Comparison of ENCODE assay signal across 8 mouse cellular contexts in genomic region chr1:132191093-132191785, GRCm38 (mm10). TPM values are rescaled to one million over a fixed set of nuclear protein-coding genes. Genes with fewer than 3 reads are reported as not detected.
DNase-seq lines count a peak whose midpoint lies in the region; ATAC-seq and TF ChIP-seq lines count a peak whose summit lies in the region.

Gene Lemd1, plus strand, starts transcription at chr1:132191431.
Gene AC124108.1, plus strand, starts transcription at chr1:132191457.

- H3K4me2 ChIP-seq in heart, embryonic 13.5 days, result peak within 1 kb of the TSS; percentile 97
- H3K4me2 ChIP-seq in embryonic facial prominence, embryonic 15.5 days (replicated peaks), result peak within 1 kb of the TSS; percentile 98
- H3K4me2 ChIP-seq in liver, embryonic 11.5 days, result peak within 1 kb of the TSS; percentile 86
- peak within 1 kb of the TSS; percentile 91 for H3K4me2 ChIP-seq in stomach, postnatal 0 days (replicated peaks; ENCODE audit: low read depth)

- TF ChIP-seq CTCF in E14TG2a.4 (conservative IDR thresholded peaks at IDR 0.05; ENCODE audit: low read length), result no peak
- no peak for TF ChIP-seq CTCF in stomach, postnatal 0 days (IDR thresholded peaks at IDR 0.05; ENCODE audit: low read depth)

- DNase-seq in heart, postnatal 25 days (ENCODE audit: low spot score), result no peak
- no peak for DNase-seq in liver, embryonic 11.5 days (ENCODE audit: low spot score)
- no peak for DNase-seq in stomach, postnatal 0 days (ENCODE audit: low spot score)
- no peak for DNase-seq in T-cell, adult 2 months (ENCODE audit: low spot score)
- no peak for DNase-seq in left cerebral cortex, adult 11 months (ENCODE audit: low spot score)

- peak within 1 kb of the TSS; percentile 65 for H3K4me3 ChIP-seq in heart, embryonic 13.5 days
- peak within 1 kb of the TSS; percentile 88 for H3K4me3 ChIP-seq in E14TG2a.4 (replicated peaks; ENCODE audit: low read length)
- peak within 1 kb of the TSS; percentile 55 for H3K4me3 ChIP-seq in embryonic facial prominence, embryonic 15.5 days (replicated peaks)
- peak within 1 kb of the TSS; percentile 58 for H3K4me3 ChIP-seq in liver, embryonic 11.5 days (ENCODE audit: low read depth, low read length)
- peak within 1 kb of the TSS; percentile 51 for H3K4me3 ChIP-seq in stomach, postnatal 0 days (ENCODE audit: low read depth, low read length)

- no peak for TF ChIP-seq EP300 in stomach, postnatal 0 days (optimal IDR thresholded peaks at IDR 0.05)

- peak within 1 kb of the TSS; percentile 75 for H3K9ac ChIP-seq in heart, embryonic 13.5 days
- peak within 1 kb of the TSS; percentile 41 for H3K9ac ChIP-seq in embryonic facial prominence, embryonic 15.5 days
- peak within 1 kb of the TSS; percentile 39 for H3K9ac ChIP-seq in liver, embryonic 11.5 days (ENCODE audit: low read depth, low read length)
- H3K9ac ChIP-seq in stomach, postnatal 0 days (ENCODE audit: low read length), result peak within 1 kb of the TSS; percentile 54

- peaks cover 38% of the 10 kb centered on the region for H3K4me1 ChIP-seq in heart, embryonic 13.5 days
- H3K4me1 ChIP-seq in E14TG2a.4 (replicated peaks; ENCODE audit: low read depth, low read length), result peaks cover 87% of the 10 kb centered on the region
- peaks cover 30% of the 10 kb centered on the region for H3K4me1 ChIP-seq in embryonic facial prominence, embryonic 15.5 days
- H3K4me1 ChIP-seq in liver, embryonic 11.5 days (replicated peaks; ENCODE audit: control insufficient read depth, insufficient read depth, low read length), result peaks cover 6% of the 10 kb centered on the region
- peaks cover 12% of the 10 kb centered on the region; the same call in 1 of the 2 replicates for H3K4me1 ChIP-seq in stomach, postnatal 0 days (replicated peaks; ENCODE audit: control insufficient read depth, insufficient read depth)

- H3K9me3 ChIP-seq in heart, embryonic 13.5 days, result no peaks in the 10 kb centered on the region
- no peaks in the 10 kb centered on the region for H3K9me3 ChIP-seq in E14TG2a.4 (ENCODE audit: low read length)
- no peaks in the 10 kb centered on the region for H3K9me3 ChIP-seq in embryonic facial prominence, embryonic 15.5 days (replicated peaks)
- no peaks in the 10 kb centered on the region for H3K9me3 ChIP-seq in liver, embryonic 11.5 days (ENCODE audit: control insufficient read depth, low read length)
- H3K9me3 ChIP-seq in stomach, postnatal 0 days (ENCODE audit: control insufficient read depth, low read length), result no peaks in the 10 kb centered on the region

- intact Hi-C loops in heart, postnatal 25 days (cut with DNase I), result no loop called here

- under 1% methylated on average over 34 of the region's 34 CpGs for WGBS in heart, embryonic 13.5 days
- WGBS in embryonic facial prominence, embryonic 15.5 days, result under 1% methylated on average over 34 of the region's 34 CpGs
- 1% methylated on average over 34 of the region's 34 CpGs for WGBS in liver, embryonic 11.5 days
- WGBS in stomach, postnatal 0 days, result 1% methylated on average over 32 of the region's 34 CpGs

- peaks cover 97% of the 10 kb centered on the region for H3K27me3 ChIP-seq in heart, embryonic 13.5 days (replicated peaks)
- peaks cover 69% of the 10 kb centered on the region for H3K27me3 ChIP-seq in E14TG2a.4 (ENCODE audit: insufficient read depth, low read length)
- H3K27me3 ChIP-seq in embryonic facial prominence, embryonic 15.5 days, result peaks cover 70% of the 10 kb centered on the region
- H3K27me3 ChIP-seq in liver, embryonic 11.5 days (replicated peaks; ENCODE audit: control insufficient read depth, insufficient read depth, low read length), result peaks cover 83% of the 10 kb centered on the region
- H3K27me3 ChIP-seq in stomach, postnatal 0 days (ENCODE audit: control insufficient read depth, insufficient read depth, low read length), result peaks cover 12% of the 10 kb centered on the region

- H3K36me3 ChIP-seq in heart, embryonic 13.5 days, result no peaks in the 10 kb centered on the region
- H3K36me3 ChIP-seq in E14TG2a.4 (ENCODE audit: insufficient read depth, low read length), result no peaks in the 10 kb centered on the region
- no peaks in the 10 kb centered on the region for H3K36me3 ChIP-seq in embryonic facial prominence, embryonic 15.5 days
- H3K36me3 ChIP-seq in liver, embryonic 11.5 days (ENCODE audit: control insufficient read depth, insufficient read depth, low read length), result no peaks in the 10 kb centered on the region
- H3K36me3 ChIP-seq in stomach, postnatal 0 days (ENCODE audit: control insufficient read depth, insufficient read depth, low read length), result no peaks in the 10 kb centered on the region

- H3K27ac ChIP-seq in heart, embryonic 13.5 days (replicated peaks), result no peak within 1 kb of the TSS
- no peak within 1 kb of the TSS for H3K27ac ChIP-seq in embryonic facial prominence, embryonic 15.5 days (replicated peaks)
- no peak within 1 kb of the TSS for H3K27ac ChIP-seq in liver, embryonic 11.5 days (ENCODE audit: low read depth, low read length)
- H3K27ac ChIP-seq in stomach, postnatal 0 days (replicated peaks), result no peak within 1 kb of the TSS

- ATAC-seq in heart, embryonic 13.5 days (ENCODE audit: extremely low read depth, insufficient number of reproducible peaks, low FRiP score, low TSS enrichment), result no peak
- no peak for ATAC-seq in embryonic facial prominence, embryonic 15.5 days (ENCODE audit: insufficient number of reproducible peaks, low FRiP score, low TSS enrichment, low read depth)
- ATAC-seq in liver, embryonic 11.5 days (replicated peaks; ENCODE audit: low FRiP score), result no peak
- no peak for ATAC-seq in stomach, postnatal 0 days (ENCODE audit: low FRiP score, low TSS enrichment)

RNA-seq across cellular contexts. Expression of gene Lemd1, which starts in this region (rescaled TPM):
- polyA plus RNA-seq in heart, embryonic 13.5 days (2015; fragmentation: Nextera tagmentation; extraction: Ambion mirVana), result not detected in 2 replicates
- total RNA-seq in heart, postnatal 25 days (2021), result not detected
- polyA plus RNA-seq in embryonic facial prominence, embryonic 15.5 days (2015; fragmentation: Nextera tagmentation; extraction: Ambion mirVana), result 0.79 and 0.91 TPM in 2 replicates
- 0.27 TPM in 1 of 2 replicates, not detected in the other for polyA plus RNA-seq in liver, embryonic 11.5 days (2014; fragmentation: Nextera tagmentation; extraction: Ambion mirVana)
- polyA plus RNA-seq in stomach, postnatal 0 days (2015; fragmentation: Nextera tagmentation; extraction: Ambion mirVana), result 0.30 and 0.42 TPM in 2 replicates

RNA-seq across cellular contexts. Expression of gene AC124108.1, which starts in this region (rescaled TPM):
- 0.05 TPM in 1 of 2 replicates, not detected in the other for polyA plus RNA-seq in heart, embryonic 13.5 days (2015; fragmentation: Nextera tagmentation; extraction: Ambion mirVana)
- total RNA-seq in heart, postnatal 25 days (2021), result not detected
- polyA plus RNA-seq in embryonic facial prominence, embryonic 15.5 days (2015; fragmentation: Nextera tagmentation; extraction: Ambion mirVana), result 0.37 and 0.43 TPM in 2 replicates
- 0.04 and 0.08 TPM in 2 replicates for polyA plus RNA-seq in liver, embryonic 11.5 days (2014; fragmentation: Nextera tagmentation; extraction: Ambion mirVana)
- polyA plus RNA-seq in stomach, postnatal 0 days (2015; fragmentation: Nextera tagmentation; extraction: Ambion mirVana), result 0.02 and 0.06 TPM in 2 replicates
